Mouse (Mus musculus) forebrain, postnatal 0 days (tissue): ENCODE results near the gene Tnnt3. TPM values are rescaled to one million over a fixed set of nuclear protein-coding genes. Genes with fewer than 3 reads are reported as not detected.

Experiments used
- ATAC-seq: fragments of 200-750 bp; cut with Nextera tagmentation; 2 replicates; pipeline ENCODE4 v1.8.0; 2017; ENCODE audit warnings: mild to moderate bottlenecking, moderate library complexity
- DNase-seq: peaks from one replicate; pipeline ENCODE4 v3.0.0-alpha.2; 2015
- H3K27ac ChIP-seq: fragments of 300-500 bp; sonication (generic); 2 replicates; pipeline ENCODE4 v1.5.1; 2014; ENCODE audit warnings: low read depth, mild to moderate bottlenecking, antibody characterized with exemption, low read length, moderate library complexity, mixed read lengths
- H3K27me3 ChIP-seq: fragments of 300-500 bp; sonication (generic); 2 replicates; pipeline ENCODE4 v1.6.1; 2014; ENCODE audit warnings: mild to moderate bottlenecking, low read length, mixed read lengths; ENCODE audit not compliant: insufficient read depth
- H3K36me3 ChIP-seq: fragments of 300-500 bp; sonication (generic); 2 replicates; pipeline ENCODE4 v1.6.1; 2014; ENCODE audit warnings: mild to moderate bottlenecking, moderate library complexity; ENCODE audit not compliant: insufficient read depth
- H3K4me1 ChIP-seq: fragments of 300-500 bp; sonication (generic); 2 replicates; pipeline ENCODE4 v1.6.1; 2014; ENCODE audit warnings: antibody characterized with exemption; ENCODE audit not compliant: insufficient read depth
- H3K4me2 ChIP-seq: fragments of 300-500 bp; sonication (generic); 2 replicates; pipeline ENCODE4 v1.6.1; 2014; ENCODE audit warnings: low read depth, mild to moderate bottlenecking, moderate library complexity
- H3K4me3 ChIP-seq: fragments of 300-500 bp; sonication (generic); 2 replicates; pipeline ENCODE4 v1.5.1; 2014; ENCODE audit warnings: low read depth, low read length, mixed read lengths
- H3K9ac ChIP-seq: fragments of 300-500 bp; sonication (generic); 2 replicates; pipeline ENCODE4 v1.6.1; 2014; ENCODE audit warnings: mild to moderate bottlenecking
- H3K9me3 ChIP-seq: fragments of 300-500 bp; sonication (generic); 2 replicates; pipeline ENCODE4 v1.6.1; 2016; ENCODE audit warnings: low read length
- CTCF ChIP-seq: sonication (generic); IDR thresholded peaks from 2 replicates; pipeline ENCODE4 v1.5.1; 2016; ENCODE audit warnings: antibody characterized with exemption, control low read depth, low read depth
- WGBS: fragments of 180-500 bp; shearing (Covaris S2); extraction: QIAGEN DNeasy Blood & Tissue Kit; methylation state at CpG from one replicate; pipeline ENCODE4 v1.1.7; 2014; 5-methylcytosine and 5-hydroxymethylcytosine counted together
- polyA plus RNA-seq: library from polyadenylated mRNA; unstranded; fragments of >200 nt; fragmentation: Nextera tagmentation; extraction: Ambion mirVana; gene quantifications from 2 replicates; pipeline ENCODE4 v1.2.1, GENCODE M21; 2015
- total RNA-seq: library from RNA; depleted of rRNA; stranded (reverse); fragments of >200 nt; gene quantifications from 2 replicates; pipeline ENCODE4 v1.2.3, GENCODE M21; 2014

Tnnt3 gene
- total and polyA plus RNA-seq, 2 experiments from 2014 or later: 1.4 to 1.6 TPM

DNA sequence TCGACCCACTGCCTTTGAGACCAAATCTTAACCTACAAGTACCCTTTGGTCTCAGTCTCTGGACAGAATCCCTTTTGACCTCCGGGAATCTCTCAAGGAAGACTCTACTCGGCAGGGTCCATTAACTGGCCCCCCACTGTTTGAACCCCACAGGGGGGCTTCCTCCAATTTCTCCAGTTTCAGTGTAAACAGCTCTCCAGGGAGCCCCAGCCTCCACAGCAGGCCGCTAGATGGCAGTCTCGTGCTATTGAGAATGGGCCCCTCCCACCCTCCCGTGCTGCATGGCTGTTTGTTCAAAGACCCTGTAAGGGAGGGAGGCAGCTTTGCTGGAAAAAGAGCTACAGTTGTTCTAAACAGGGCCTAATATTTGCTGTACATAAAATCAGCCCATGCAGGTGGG, 39.2 kb downstream of the Tnnt3 start:
- TF ChIP-seq CTCF: peak; percentile 70
- Histone ChIP-seq H3K9me3 (no peaks in the 10 kb centered on the region), H3K4me3 (no peak overlapping the region), H3K27ac (0 out of 2 replicates have a peak overlapping the region, but pooled peaks have one; percentile 5), H3K9ac (no peak overlapping the region), H3K27me3 (no peaks in the 10 kb centered on the region), H3K36me3 (peaks cover 27% of the 10 kb centered on the region), H3K4me2 (no peak overlapping the region), H3K4me1 (0 out of 2 replicates have a peak, but pooled peaks cover 4% of the 10 kb centered on the region)
- ATAC-seq (peak; percentile 74), DNase-seq (peak; percentile 86)
- WGBS: 8% methylated on average over 6 of the region's 6 CpGs

DNA sequence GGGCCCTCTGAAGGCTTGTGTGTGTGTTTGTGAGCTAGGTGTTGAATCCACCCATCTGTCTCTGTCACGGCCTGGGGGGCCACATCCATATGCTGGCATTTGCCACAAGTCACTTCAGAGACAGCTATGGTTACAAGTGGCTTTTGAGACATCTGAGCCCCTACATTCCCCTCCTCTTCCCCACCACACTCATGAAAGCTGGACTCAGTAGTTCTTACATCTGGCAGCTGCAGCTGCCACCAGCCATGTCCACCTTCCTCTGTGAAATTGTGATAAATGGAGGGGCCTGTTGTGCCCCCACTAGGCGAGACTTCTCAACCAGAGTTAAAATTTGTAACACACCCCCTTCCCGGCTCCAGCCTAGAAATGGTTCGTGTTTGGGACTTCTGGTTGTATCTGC, 39.7 kb downstream of the Tnnt3 start:
- Histone ChIP-seq H3K27ac (0 out of 2 replicates have a peak overlapping the region, but pooled peaks have one; percentile 5), H3K9ac (no peak overlapping the region), H3K4me1 (0 out of 2 replicates have a peak, but pooled peaks cover 4% of the 10 kb centered on the region), H3K4me3 (no peak overlapping the region), H3K27me3 (no peaks in the 10 kb centered on the region), H3K9me3 (no peaks in the 10 kb centered on the region), H3K36me3 (peaks cover 27% of the 10 kb centered on the region), H3K4me2 (no peak overlapping the region)
- no peak for TF ChIP-seq CTCF
- 26% methylated on average over 4 of the region's 4 CpGs for WGBS
- ATAC-seq (no peak), DNase-seq (no peak)

DNA sequence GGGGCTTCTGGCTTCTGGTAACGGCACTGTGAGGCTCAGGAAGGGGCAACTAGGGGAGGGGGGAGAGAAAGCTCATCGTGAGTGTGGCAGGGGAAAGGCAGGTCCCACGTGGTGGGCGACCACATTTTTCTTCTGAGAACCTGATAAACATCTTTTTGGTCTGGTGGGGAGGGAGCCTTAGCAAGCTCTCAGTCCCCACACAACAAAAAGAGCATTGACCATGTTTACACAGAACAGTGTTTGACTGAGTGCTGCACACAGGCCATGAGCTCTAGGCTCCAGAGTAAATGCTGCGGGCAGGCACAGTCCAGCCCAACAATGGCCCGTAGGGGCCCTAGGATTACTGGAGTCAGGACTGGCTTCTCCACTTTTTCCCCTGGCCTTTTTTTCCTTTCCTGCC, 40.1 kb downstream of the Tnnt3 start:
- Histone ChIP-seq H3K9ac (no peak overlapping the region), H3K4me3 (no peak overlapping the region), H3K27ac (no peak overlapping the region), H3K36me3 (peaks cover 27% of the 10 kb centered on the region), H3K4me1 (0 out of 2 replicates have a peak, but pooled peaks cover 4% of the 10 kb centered on the region), H3K9me3 (no peaks in the 10 kb centered on the region), H3K4me2 (no peak overlapping the region), H3K27me3 (no peaks in the 10 kb centered on the region)
- 22% methylated on average over 6 of the region's 6 CpGs for WGBS
- TF ChIP-seq CTCF: no peak
- DNase-seq (no peak), ATAC-seq (no peak)

DNA sequence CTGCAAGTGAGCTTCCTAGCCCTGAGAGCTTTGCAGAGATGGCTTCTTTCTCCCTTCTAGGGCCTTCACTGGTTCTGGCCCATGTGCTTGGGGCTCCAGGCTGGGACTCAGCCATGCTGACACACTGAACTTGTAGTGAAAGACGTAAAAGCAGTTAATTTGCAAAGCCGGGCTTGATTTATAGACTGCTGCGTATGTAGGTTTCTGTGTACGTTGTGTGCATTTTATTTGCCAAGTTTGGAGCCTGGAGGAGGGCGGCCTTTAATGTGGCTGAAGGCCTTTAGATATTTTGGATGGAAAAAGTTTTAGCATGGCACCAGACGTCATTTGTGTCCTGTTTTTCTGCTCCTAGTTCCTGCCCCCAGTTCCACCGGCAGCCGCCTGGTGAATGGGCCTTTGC, 41.2 kb downstream of the Tnnt3 start:
- no peak for ATAC-seq

DNA sequence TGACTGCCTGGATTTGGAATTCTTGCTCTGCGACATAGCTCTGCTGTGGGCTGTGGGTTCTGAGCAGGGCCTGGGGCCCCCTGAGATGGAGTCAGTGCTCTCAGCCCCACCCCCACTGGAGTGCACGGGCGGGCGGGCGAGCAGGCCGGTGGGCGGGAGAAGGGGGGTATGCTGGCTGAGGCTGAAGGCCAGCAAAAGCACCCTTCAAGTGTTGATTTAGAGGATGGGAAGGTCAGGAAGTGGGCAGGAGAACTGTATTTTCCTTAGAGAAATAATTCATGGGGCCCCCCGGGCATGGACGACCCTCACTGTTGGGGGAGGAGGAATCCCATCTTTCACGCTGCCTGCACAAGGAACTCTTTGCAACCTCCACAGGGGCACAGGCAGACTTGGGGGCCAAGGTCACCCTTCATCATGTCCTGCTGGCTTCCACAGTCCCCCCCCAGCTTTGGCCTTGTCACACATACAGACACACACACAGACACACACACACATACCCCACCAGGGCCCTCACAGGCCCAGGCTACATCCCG, 44.2 kb downstream of the Tnnt3 start:
- Histone ChIP-seq H3K4me2 (no peak overlapping the region), H3K27ac (no peak overlapping the region), H3K9ac (no peak overlapping the region), H3K27me3 (no peaks in the 10 kb centered on the region), H3K4me1 (no peaks in the 10 kb centered on the region), H3K9me3 (no peaks in the 10 kb centered on the region), H3K36me3 (peaks cover 22% of the 10 kb centered on the region; the same call in 1 of the 2 replicates), H3K4me3 (no peak overlapping the region)
- ATAC-seq (no peak), DNase-seq (no peak)
- TF ChIP-seq CTCF: no peak
- 41% methylated on average over 11 of the region's 11 CpGs for WGBS

More for the DNA sequence above, 41.2 kb downstream of the Tnnt3 start:
- 69% methylated on average over 8 of the region's 8 CpGs for WGBS
- Histone ChIP-seq H3K4me1 (no peaks in the 10 kb centered on the region), H3K9ac (no peak overlapping the region), H3K36me3 (peaks cover 27% of the 10 kb centered on the region), H3K9me3 (no peaks in the 10 kb centered on the region), H3K4me3 (no peak overlapping the region), H3K4me2 (no peak overlapping the region), H3K27me3 (no peaks in the 10 kb centered on the region), H3K27ac (no peak overlapping the region)
- no peak for TF ChIP-seq CTCF
- no peak for DNase-seq

DNA sequence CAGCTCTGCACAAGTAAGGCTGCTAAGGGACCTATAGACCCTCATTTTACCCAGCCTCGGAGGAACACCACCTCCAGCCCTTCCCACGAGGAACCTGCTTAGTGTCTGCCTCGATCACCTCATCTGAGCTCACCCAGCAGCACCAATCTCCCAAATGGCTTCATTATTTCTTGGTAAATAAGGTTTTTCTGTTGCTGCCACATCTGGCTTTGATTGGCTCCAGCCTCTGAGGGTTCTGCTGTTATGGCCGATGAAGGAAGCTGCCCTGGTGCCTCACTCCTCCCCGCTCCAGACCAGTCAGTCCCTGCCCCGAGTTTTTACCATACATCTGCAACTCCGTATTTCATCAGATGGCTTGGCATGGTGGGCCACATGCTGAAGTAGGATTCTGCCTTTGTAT, 47.3 kb downstream of the Tnnt3 start:
- no peak overlapping the region for H3K9ac ChIP-seq
- TF ChIP-seq CTCF: no peak
- H3K36me3 ChIP-seq: peaks cover 15% of the 10 kb centered on the region; the same call in 1 of the 2 replicates
- no peak overlapping the region for H3K4me3 ChIP-seq
- no peak overlapping the region for H3K27ac ChIP-seq
- no peak overlapping the region for H3K4me2 ChIP-seq
- H3K27me3 ChIP-seq: no peaks in the 10 kb centered on the region
- DNase-seq (no peak), ATAC-seq (no peak)
- WGBS: 86% methylated on average over 7 of the region's 7 CpGs
- no peaks in the 10 kb centered on the region for H3K9me3 ChIP-seq
- no peaks in the 10 kb centered on the region for H3K4me1 ChIP-seq

DNA sequence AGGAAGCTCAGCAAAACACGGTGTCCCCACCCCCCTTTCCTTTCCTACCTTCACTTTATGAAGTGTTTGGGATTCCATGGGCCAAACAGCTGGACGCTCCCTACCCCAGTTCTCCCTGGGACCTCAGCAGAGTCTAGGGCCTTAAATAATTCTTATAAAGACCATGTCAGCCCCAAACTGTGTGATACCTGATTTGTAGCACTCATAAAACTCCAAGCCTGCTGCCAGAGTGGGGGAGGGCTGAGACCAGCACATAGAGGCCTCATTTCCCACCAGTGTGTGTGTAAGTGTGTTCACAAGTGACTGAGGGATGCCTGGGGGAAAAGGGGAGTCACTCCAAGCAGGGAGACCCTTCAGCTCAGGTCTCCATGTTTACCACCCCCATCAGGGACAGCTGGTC, 49.2 kb downstream of the Tnnt3 start:
- DNase-seq (no peak), ATAC-seq (no peak)
- TF ChIP-seq CTCF: no peak
- 0 out of 2 replicates have a peak, but pooled peaks cover 6% of the 10 kb centered on the region for H3K36me3 ChIP-seq
- H3K4me1 ChIP-seq: no peaks in the 10 kb centered on the region
- H3K4me2 ChIP-seq: no peak overlapping the region
- WGBS: 71% methylated on average over 2 of the region's 2 CpGs
- no peaks in the 10 kb centered on the region for H3K27me3 ChIP-seq
- no peak overlapping the region for H3K27ac ChIP-seq
- H3K9me3 ChIP-seq: no peaks in the 10 kb centered on the region
- no peak overlapping the region for H3K4me3 ChIP-seq
- H3K9ac ChIP-seq: no peak overlapping the region
